Mouse (Mus musculus) ES-Bruce4 (cell line): ENCODE results near the gene Hdac1.

Experiments used
- CTCF ChIP-seq: IDR thresholded peaks from one replicate; pipeline ENCODE4 v1.8.1; 2011; ENCODE audit warnings: low read depth, low read length
- EP300 ChIP-seq: IDR thresholded peaks from 2 replicates; pipeline ENCODE4 v1.6.1; 2011; ENCODE audit warnings: low read depth, low read length; ENCODE audit not compliant: insufficient read depth
- POLR2A ChIP-seq: IDR thresholded peaks from one replicate; pipeline ENCODE4 v1.8.1; 2011; ENCODE audit warnings: low read length; ENCODE audit not compliant: insufficient read depth

DNA sequence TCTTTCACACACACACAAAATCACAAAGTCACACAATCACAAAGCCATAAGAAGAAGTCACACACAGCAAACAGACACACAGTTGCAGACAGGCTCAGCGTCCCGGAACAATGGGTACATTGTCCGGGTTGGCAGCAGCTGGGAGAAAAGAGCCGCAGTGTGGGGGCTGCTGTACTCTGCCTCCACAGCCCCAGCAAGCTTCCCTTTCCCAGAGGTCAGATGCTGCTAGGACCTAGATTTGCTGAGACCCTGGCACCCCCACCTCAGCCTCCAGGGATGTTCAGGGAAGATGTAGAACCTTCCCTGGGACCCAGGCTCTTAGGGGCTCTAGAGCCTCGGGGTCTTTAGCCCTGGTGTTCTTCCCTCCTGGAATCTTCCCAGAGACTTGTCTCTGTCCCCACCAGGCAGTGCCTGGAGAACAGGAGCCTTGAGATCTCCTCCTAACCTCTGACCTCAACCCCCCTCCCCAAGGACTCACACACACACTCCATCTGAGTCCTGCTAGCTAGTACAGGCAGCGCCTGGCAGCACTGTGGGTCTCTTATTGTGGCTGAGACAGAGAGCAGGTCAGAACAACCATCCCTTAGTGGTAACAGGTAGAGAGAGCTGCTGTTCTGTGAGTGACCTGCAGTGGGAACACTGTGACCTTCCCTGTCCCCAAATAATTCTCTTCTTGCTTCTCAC, 31.0 kb downstream of the Hdac1 start:
- TF ChIP-seq CTCF (no peak), POLR2A (no peak), EP300 (no peak)
